ENCODE assay signal across 15 mouse cellular contexts in the genomic region with DNA sequence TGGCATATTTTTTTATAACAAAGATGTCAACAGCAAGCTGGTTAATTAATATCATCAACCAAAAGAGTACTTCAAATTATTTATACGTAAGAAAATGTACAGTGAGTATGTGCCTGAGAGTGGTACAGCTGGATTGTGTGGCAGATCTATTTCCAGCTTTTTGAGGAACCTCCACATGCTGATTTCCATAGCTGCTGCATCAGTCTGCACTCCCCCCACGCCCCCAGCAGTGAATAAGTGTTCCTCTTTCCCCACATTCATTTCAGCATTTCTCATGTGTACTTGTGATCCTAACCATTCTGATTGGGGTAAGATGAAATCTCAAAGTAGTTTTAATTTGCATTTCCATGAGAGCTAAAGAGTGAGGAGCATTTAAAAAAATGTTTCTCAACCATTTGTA.
"Had no signal": no experiment of that assay in that cellular context is flagged by ENCODE, and none has a peak within 500 bp of the region (broad histone marks: within the 10 kb centered on the region; RNA-seq: fewer than 3 reads in every experiment).

No protein-coding gene starts in this region.

- H3K9ac ChIP-seq: intestine, embryonic 15.5 days; limb, embryonic 12.5 days; liver, embryonic 13.5 days; liver, postnatal 0 days; lung, embryonic 15.5 days; midbrain, embryonic 13.5 days; neural tube, embryonic 15.5 days had no signal

- H3K4me3 ChIP-seq: intestine, embryonic 15.5 days; left cerebral cortex, adult 2 months; limb, embryonic 12.5 days; liver, embryonic 13.5 days; lung, embryonic 15.5 days; midbrain, embryonic 13.5 days; myocyte; neural tube, embryonic 15.5 days had no signal

- H3K27ac ChIP-seq: intestine, embryonic 15.5 days; left cerebral cortex, adult 2 months; limb, embryonic 12.5 days; liver, embryonic 13.5 days; lung, embryonic 15.5 days; macrophage; midbrain, embryonic 13.5 days; neural tube, embryonic 15.5 days had no signal

- DNase-seq: kidney, adult 18-20 months; kidney, postnatal 10 days; kidney, postnatal 4 days; liver; liver, embryonic 13.5 days; liver, postnatal 0 days; thymus, postnatal 25 days had no signal

- H3K36me3 ChIP-seq: intestine, embryonic 15.5 days; limb, embryonic 12.5 days; liver, embryonic 13.5 days; lung, embryonic 15.5 days; midbrain, embryonic 13.5 days; neural tube, embryonic 15.5 days had no signal

- H3K4me1 ChIP-seq: intestine, embryonic 15.5 days; limb, embryonic 12.5 days; liver, embryonic 13.5 days; lung, embryonic 15.5 days; midbrain, embryonic 13.5 days; neural tube, embryonic 15.5 days had no signal

- H3K9me3 ChIP-seq: intestine, embryonic 15.5 days; limb, embryonic 12.5 days; liver, embryonic 13.5 days; lung, embryonic 15.5 days; midbrain, embryonic 13.5 days; neural tube, embryonic 15.5 days had no signal

- H3K4me2 ChIP-seq: intestine, embryonic 15.5 days; limb, embryonic 12.5 days; liver, embryonic 13.5 days; lung, embryonic 15.5 days; midbrain, embryonic 13.5 days; neural tube, embryonic 15.5 days had no signal

- H3K27me3 ChIP-seq: intestine, embryonic 15.5 days; limb, embryonic 12.5 days; lung, embryonic 15.5 days; midbrain, embryonic 13.5 days; neural tube, embryonic 15.5 days had no signal

- ATAC-seq: intestine, embryonic 15.5 days; liver, postnatal 0 days; midbrain, embryonic 13.5 days had no signal
